Mouse (Mus musculus) telencephalon, adult 2 months (tissue): Measurements from ENCODE around the gene Snx18.

Experiments used
- DNase-seq: peaks from one replicate; pipeline ENCODE4 v3.0.0-alpha.2; 2011; ENCODE audit warnings: low read depth, low spot score

Snx18 gene

DNA sequence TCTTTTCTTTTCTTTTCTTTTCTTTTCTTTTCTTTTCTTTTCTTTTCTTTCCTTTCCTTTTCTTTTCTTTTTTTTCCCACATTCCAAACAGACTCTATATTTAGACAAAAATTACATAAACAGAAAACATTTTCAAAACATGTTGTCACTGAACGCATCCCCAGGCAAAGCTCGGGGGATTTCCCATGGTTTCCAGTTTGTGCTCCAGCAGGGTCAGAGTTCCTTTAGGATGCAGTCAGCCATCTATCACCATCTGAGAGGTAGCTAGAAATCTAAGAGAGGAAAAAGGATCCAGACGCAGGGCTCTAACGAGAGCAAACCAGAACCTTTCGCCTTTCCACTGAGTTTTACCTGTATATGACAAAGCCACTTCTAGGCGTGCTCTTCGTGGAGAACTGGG, 52.0 kb downstream of the Snx18 start:
- no peak for DNase-seq

DNA sequence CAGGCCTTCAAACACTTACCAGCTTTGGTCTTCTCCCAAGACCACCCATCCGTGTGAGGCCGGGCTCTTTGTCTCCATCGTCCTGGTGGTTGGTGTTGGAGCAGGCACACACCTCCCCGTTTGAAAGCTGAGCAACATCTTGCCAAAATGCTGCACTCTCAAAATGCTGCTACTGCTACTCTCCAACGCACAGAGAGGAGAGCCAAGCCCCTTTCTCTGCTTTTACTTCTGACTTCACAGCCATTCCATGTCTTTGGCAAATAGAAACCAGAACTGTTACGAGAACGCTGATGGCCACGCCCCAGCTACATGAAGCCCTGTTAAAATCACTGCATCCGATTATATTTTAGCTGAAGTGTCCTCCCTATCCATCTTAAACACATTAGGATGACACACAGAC, 58.7 kb downstream of the Snx18 start:
- no peak for DNase-seq

DNA sequence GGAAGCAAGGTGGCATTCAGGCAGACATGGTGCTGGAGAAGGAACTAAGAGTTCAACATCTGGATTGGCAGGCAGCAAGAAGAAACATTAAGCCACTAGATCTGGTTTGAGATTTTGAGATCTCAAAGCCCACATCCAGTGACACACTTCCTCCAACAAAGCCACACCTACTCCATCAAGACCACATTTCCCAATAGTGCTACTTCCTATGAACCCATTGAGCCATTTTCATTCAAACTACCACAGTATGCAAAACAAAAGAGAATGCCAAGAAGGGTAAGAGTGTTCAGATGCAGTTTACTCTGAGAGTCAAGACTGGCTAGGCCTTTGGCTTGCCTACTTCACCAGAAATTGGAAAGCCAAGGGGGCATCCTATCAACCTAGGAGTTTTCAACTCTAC, 61.8 kb downstream of the Snx18 start:
- no peak for DNase-seq

DNA sequence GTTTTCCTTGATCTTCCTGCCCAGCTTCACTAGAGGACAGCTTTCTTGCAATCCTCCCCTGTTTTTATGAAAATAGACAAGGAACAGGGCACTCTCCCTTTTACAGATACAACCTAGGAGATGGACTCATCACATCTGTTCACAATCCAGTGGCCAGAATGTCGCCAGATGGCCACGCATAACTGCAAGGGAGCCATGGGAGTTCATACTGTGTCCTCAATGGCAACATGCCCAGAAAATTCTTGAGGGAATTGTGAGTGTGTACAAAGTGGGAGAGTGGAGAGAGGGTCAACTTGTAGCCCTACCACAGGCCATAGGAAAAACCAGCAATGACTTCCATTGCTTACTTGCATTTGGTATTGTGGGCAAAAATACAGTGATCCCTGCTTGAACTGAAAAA, 63.1 kb downstream of the Snx18 start:
- no peak for DNase-seq

DNA sequence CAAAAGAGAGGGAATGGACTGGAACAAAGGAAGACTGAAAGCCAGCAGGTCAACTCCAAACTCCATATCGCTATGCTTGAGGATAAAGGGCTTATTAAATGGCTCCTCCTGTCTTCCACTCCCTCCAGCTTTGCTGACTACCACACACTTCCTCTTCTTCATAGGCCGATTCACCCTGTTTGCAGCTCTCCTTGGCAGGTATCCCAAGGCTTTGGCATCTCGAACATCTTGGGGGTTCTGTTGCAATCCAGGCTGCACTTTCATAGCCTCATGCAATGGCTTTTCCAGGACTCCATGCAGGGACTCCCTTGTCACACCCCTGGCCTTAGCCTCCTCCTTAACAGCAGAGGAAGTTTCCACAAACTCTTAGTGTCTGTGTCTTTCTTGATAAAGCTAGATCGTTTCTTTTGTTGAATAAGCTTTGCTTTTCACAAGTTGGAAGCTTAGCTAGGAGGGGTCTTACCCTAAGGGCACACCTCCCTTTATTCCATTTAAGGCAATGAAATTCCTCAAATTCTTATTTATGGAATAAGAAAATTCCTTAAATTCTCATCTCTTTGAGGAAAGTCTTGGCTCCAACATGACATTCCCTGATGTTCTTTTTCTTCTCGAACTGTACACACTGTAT, 64.6 kb downstream of the Snx18 start:
- DNase-seq = no peak

DNA sequence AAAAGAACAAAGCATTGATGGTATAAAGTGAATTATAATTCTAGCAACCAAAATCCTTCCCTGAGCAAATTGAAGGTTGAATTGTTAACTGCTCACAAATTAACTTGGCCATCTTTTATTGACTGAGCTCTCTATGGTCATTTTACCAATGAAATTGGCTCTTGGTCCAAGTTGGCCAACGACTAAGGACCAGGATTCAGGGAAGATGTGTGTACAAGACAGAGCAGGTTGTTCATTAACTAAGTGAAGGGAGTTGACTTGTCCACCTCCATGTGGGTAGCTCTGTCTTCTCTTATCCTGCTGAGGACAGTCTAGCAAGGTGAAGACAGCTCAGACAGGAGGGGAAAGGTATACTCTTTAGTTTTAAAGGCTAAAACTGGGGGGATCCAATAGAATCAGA, 66.0 kb downstream of the Snx18 start:
- no peak for DNase-seq

DNA sequence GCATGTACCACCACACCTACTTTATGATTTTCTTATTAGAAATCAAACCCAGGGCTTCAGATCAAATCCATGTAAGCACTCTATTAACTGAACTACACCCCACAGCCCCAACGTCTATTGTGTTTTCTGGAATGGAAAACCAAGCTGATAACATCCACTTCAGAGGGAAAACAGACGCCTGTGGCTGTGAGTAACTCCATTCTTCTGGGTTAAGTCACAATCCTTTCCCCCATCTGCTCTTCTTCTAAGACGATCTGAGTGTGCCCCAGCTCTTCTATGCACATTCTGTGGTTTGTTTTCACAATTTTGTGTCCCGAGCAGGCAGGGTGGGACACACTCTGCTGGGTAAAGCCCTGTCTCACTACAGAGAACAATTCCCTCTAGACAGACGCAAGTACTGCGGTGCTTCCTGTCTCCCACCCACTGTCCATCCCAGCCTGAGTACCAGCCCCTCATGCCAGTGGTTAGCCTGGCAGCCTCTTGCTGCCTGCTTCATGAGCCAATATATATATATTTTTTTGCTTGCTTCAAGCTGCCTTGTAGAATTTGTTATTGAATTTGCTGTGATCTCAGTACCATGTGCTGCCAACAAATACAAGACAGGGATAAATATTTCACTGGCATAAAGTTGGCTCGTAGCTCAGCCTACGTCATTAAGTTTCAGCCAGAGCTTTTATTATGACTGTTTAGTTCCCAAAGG, 67.3 kb downstream of the Snx18 start:
- no peak for DNase-seq

DNA sequence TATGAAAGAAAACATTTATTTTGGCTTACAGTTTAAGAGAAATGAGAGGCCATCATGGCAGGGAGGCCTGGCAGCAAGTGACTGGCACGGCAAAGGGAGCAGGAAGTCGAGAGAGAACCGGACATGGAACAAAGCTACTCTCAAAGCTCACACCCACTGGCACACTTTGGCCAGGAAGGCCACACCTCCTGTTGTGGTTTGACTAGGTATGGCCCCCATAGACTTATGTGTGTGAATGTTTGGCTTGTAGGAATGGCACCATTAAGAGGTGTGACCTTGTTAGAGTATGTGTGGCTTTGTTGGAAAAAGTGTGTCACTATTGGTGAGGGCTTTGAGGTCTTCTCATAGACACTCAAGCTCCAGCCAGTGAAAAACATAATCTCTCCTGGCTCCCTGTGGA, 69.3 kb downstream of the Snx18 start:
- DNase-seq = no peak

DNA sequence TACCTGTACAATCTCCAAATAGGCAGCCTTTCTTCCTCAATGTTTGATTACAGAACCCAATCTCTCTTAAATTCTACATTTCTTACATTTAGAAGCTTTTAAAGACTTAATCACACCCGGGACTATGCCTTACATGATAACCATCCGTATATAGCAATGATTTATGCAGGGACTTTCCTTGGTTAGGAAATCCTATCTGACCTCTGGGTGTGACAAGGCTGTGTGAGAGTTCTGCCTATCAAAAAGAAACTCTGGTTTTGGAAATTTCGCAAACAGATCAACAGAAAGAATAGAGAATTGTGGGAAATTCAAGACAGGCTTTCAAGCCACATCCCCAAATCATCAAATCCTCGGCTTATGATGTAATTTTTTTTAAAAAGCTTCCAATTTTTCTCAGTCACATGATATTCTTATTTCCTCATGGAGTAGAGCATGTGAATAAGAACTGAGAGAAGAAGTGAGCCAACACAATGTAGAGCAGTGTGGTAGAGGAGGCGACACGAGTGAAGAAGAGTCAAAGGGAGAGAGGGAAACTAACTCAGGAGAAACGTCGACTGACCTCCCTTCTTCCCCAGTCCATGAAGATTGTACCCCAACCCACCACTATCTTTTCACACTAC, 70.4 kb downstream of the Snx18 start:
- no peak for DNase-seq

DNA sequence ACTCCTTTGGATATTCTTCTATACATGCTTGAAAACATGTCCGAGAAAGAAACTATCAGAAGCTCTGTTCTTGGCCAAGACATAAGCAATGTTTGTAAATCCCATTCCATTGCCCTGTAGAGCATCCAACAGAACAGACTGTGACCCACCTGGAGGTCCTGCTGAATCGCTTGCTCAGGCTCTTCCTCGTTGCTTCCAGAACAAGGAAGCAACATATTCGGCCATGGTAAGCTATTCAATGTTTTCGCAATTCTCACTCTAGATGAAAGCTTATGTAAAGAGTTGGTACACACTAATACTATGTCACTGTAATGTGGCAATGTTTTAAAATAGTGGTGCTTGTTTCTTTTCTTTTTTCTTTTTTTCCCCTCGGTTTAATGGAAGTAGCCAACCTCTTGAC, 76.0 kb downstream of the Snx18 start:
- DNase-seq = no peak
